Comparison of ENCODE assay signal across 9 mouse cellular contexts in the genomic region with DNA sequence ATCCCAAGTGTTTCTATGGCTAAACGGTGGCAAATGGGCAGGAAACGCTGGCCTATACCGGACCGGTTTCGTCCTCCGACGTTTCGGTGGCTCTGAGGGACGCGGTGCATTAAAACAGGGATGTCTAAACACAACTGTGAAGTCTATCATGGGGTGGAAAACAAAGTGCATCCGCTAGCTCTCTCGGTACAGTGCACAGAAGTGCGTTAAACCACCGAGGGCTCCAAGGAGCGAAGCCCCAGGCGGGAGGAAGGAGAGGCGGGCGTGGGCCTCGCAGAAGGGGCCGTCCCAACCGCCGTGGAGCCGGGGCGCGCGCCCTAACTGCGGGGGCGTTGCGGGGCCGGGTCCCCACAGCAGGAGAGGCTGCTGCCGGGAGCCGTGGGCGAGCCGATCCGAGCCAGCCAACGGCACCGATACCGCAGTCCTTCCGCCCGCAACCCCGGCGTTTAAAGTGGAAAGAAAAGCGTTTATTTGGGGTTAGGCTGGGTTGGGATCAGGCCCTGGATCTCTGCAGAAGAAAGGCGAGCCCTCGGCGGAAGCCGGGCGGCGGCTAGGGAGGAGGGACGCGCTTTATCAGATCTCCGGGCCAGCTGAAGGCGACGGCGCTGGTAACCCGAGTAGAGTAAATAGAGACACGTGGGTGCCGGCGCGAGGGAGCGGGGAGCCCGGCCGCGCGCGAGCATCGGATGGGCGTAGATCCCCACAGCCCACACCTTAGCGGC. TPM values are rescaled to one million over a fixed set of nuclear protein-coding genes. Genes with fewer than 3 reads are reported as not detected.
DNase-seq lines count a peak whose midpoint lies in the region; ATAC-seq lines count a peak whose summit lies in the region.
"Had no signal": no experiment of that assay in that cellular context is flagged by ENCODE, and none has a peak within 500 bp of the region (broad histone marks: within the 10 kb centered on the region; RNA-seq: fewer than 3 reads in every experiment).

No protein-coding gene starts in this region.

- peak overlapping the region; percentile 76 for H3K4me3 ChIP-seq in forebrain, embryonic 12.5 days (replicated peaks)
- peak overlapping the region; percentile 51 for H3K4me3 ChIP-seq in hindbrain, embryonic 16.5 days (ENCODE audit: low read length)
- peak overlapping the region; percentile 40 for H3K4me3 ChIP-seq in liver, embryonic 15.5 days (replicated peaks)
- peak overlapping the region; percentile 52 for H3K4me3 ChIP-seq in neural tube, embryonic 12.5 days

- H3K27ac ChIP-seq in forebrain, embryonic 12.5 days: peak overlapping the region; percentile 65
- peak overlapping the region; percentile 44; the same call in 1 of the 2 replicates for H3K27ac ChIP-seq in hindbrain, embryonic 16.5 days (ENCODE audit: low read depth, low read length)
- H3K27ac ChIP-seq in liver, embryonic 15.5 days (replicated peaks): no peak overlapping the region
- no peak overlapping the region for H3K27ac ChIP-seq in neural tube, embryonic 12.5 days

- peaks cover 12% of the 10 kb centered on the region; the same call in 1 of the 2 replicates for H3K36me3 ChIP-seq in forebrain, embryonic 12.5 days (replicated peaks)
- H3K36me3 ChIP-seq in hindbrain, embryonic 16.5 days (ENCODE audit: control insufficient read depth, insufficient read depth, low read length): no peaks in the 10 kb centered on the region
- no peaks in the 10 kb centered on the region for H3K36me3 ChIP-seq in liver, embryonic 15.5 days (replicated peaks)
- no peaks in the 10 kb centered on the region for H3K36me3 ChIP-seq in neural tube, embryonic 12.5 days
- H3K36me3 ChIP-seq: G1E had no signal

- peak; percentile 26 to 33 for DNase-seq in cerebellum, postnatal 14 days
- DNase-seq in cerebellum, adult 18-20 months: no peak
- peak; percentile 84 for DNase-seq in ZHBTc4 (ENCODE audit: low read depth, low spot score)
- peak; percentile 89 for DNase-seq in thymus, postnatal 14 days

- peaks cover 46% of the 10 kb centered on the region for H3K4me1 ChIP-seq in forebrain, embryonic 12.5 days
- H3K4me1 ChIP-seq in hindbrain, embryonic 16.5 days (ENCODE audit: control insufficient read depth, insufficient read depth, low read depth, low read length): peaks cover 24% of the 10 kb centered on the region
- peaks cover 10% of the 10 kb centered on the region; the same call in 1 of the 2 replicates for H3K4me1 ChIP-seq in liver, embryonic 15.5 days (replicated peaks)
- H3K4me1 ChIP-seq in neural tube, embryonic 12.5 days: peaks cover 39% of the 10 kb centered on the region

- ATAC-seq in forebrain, embryonic 12.5 days (ENCODE audit: low FRiP score): peak; percentile 64
- peak; percentile 46 for ATAC-seq in hindbrain, embryonic 16.5 days
- 0 out of 2 replicates have a peak, but pooled peaks have one; percentile 9 for ATAC-seq in liver, embryonic 15.5 days (ENCODE audit: insufficient read depth)
- ATAC-seq in neural tube, embryonic 12.5 days (ENCODE audit: low FRiP score, low read depth): peak; percentile 25

- H3K27me3 ChIP-seq in forebrain, embryonic 12.5 days: peaks cover 23% of the 10 kb centered on the region
- peaks cover 11% of the 10 kb centered on the region for H3K27me3 ChIP-seq in hindbrain, embryonic 16.5 days (replicated peaks; ENCODE audit: control insufficient read depth, insufficient read depth, low read length)
- peaks cover 85% of the 10 kb centered on the region for H3K27me3 ChIP-seq in liver, embryonic 15.5 days
- H3K27me3 ChIP-seq in neural tube, embryonic 12.5 days (replicated peaks): peaks cover 61% of the 10 kb centered on the region

- peak overlapping the region; percentile 81 for H3K9ac ChIP-seq in forebrain, embryonic 12.5 days
- H3K9ac ChIP-seq in hindbrain, embryonic 16.5 days (ENCODE audit: low read depth, low read length): peak overlapping the region; percentile 59
- H3K9ac ChIP-seq in liver, embryonic 15.5 days: no peak overlapping the region
- H3K9ac ChIP-seq in neural tube, embryonic 12.5 days: peak overlapping the region; percentile 61

- under 1% methylated on average over 69 of the region's 69 CpGs for WGBS in forebrain, embryonic 12.5 days
- under 1% methylated on average over 68 of the region's 69 CpGs for WGBS in hindbrain, embryonic 16.5 days
- WGBS in liver, embryonic 15.5 days (ENCODE audit: insufficient replicate concordance): under 1% methylated on average over 69 of the region's 69 CpGs
- WGBS in neural tube, embryonic 12.5 days: under 1% methylated on average over 68 of the region's 69 CpGs

- H3K9me3 ChIP-seq in forebrain, embryonic 12.5 days: no peaks in the 10 kb centered on the region
- H3K9me3 ChIP-seq in hindbrain, embryonic 16.5 days (ENCODE audit: control insufficient read depth, low read length): no peaks in the 10 kb centered on the region
- no peaks in the 10 kb centered on the region for H3K9me3 ChIP-seq in liver, embryonic 15.5 days (replicated peaks)
- H3K9me3 ChIP-seq in neural tube, embryonic 12.5 days: no peaks in the 10 kb centered on the region

- H3K4me2 ChIP-seq in forebrain, embryonic 12.5 days: peak overlapping the region; percentile 93
- H3K4me2 ChIP-seq in hindbrain, embryonic 16.5 days (ENCODE audit: low read length): peak overlapping the region; percentile 80
- peak overlapping the region; percentile 58 for H3K4me2 ChIP-seq in liver, embryonic 15.5 days
- peak overlapping the region; percentile 93 for H3K4me2 ChIP-seq in neural tube, embryonic 12.5 days (replicated peaks)

RNA-seq across cellular contexts. Expression of gene Lef1, which starts 1.7 kb away (rescaled TPM):
- 48.5 and 55.1 TPM in 2 replicates for polyA plus RNA-seq in forebrain, embryonic 12.5 days (2016; fragmentation: Nextera tagmentation; extraction: Ambion mirVana)
- polyA plus RNA-seq in hindbrain, embryonic 16.5 days (2015; fragmentation: Nextera tagmentation; extraction: Ambion mirVana): 8.0 and 13.0 TPM in 2 replicates
- polyA plus RNA-seq in liver, embryonic 15.5 days (2015; fragmentation: Nextera tagmentation; extraction: Ambion mirVana): 0.86 and 1.1 TPM in 2 replicates
- polyA plus RNA-seq in neural tube, embryonic 12.5 days (2016; fragmentation: Nextera tagmentation; extraction: Ambion mirVana): 15.2 and 16.3 TPM in 2 replicates
- polyA plus RNA-seq: G1E had no signal

Comparison
In these comparisons a context has a peak if more than half of its experiments do, and no peak if none do; other contexts are left out.
1. DNase-seq: peak in cerebellum, postnatal 14 days (2 of 2), ZHBTc4 (single experiment) and thymus, postnatal 14 days (single experiment); none in cerebellum, adult 18-20 months (0 of 2).
2. ATAC-seq: peak in every context shown above with its lines; median percentile 64 in forebrain, embryonic 12.5 days; 46 in hindbrain, embryonic 16.5 days; 25 in neural tube, embryonic 12.5 days; 9 in liver, embryonic 15.5 days.
3. H3K27ac ChIP-seq: peak in forebrain, embryonic 12.5 days (single experiment) and hindbrain, embryonic 16.5 days (single experiment); none in liver, embryonic 15.5 days (single experiment) and neural tube, embryonic 12.5 days (single experiment).
4. Peak in every context shown above with its lines, with median percentiles within 50 percentile points of each other: H3K4me2 ChIP-seq and H3K4me3 ChIP-seq.